Mouse (Mus musculus) heart, embryonic 15.5 days (tissue): ENCODE data around the gene Dlx2. TPM values are rescaled to one million over a fixed set of nuclear protein-coding genes. Genes with fewer than 3 reads are reported as not detected.

Experiments
- ATAC-seq: fragments of 200-750 bp; cut with Nextera tagmentation; replicated peaks from 2 replicates; pipeline ENCODE4 v1.8.0; 2017; ENCODE audit warnings: low read depth, moderate TSS enrichment; ENCODE audit not compliant: insufficient number of reproducible peaks, insufficient read depth, low FRiP score
- H3K27ac ChIP-seq: fragments of 300-500 bp; sonication (generic); 2 replicates; pipeline ENCODE4 v1.5.1; 2015; ENCODE audit warnings: mild to moderate bottlenecking, inconsistent platforms
- H3K27me3 ChIP-seq: fragments of 300-500 bp; sonication (generic); 2 replicates; pipeline ENCODE4 v1.6.1; 2015; ENCODE audit warnings: inconsistent platforms
- H3K36me3 ChIP-seq: fragments of 300-500 bp; sonication (generic); 2 replicates; pipeline ENCODE4 v1.6.1; 2015; ENCODE audit warnings: mild to moderate bottlenecking, inconsistent platforms
- H3K4me1 ChIP-seq: fragments of 300-500 bp; sonication (generic); replicated peaks from 2 replicates; pipeline ENCODE4 v1.6.1; 2015; ENCODE audit warnings: inconsistent platforms
- H3K4me2 ChIP-seq: fragments of 300-500 bp; sonication (generic); 2 replicates; pipeline ENCODE4 v1.6.1; 2015; ENCODE audit warnings: inconsistent platforms, mild to moderate bottlenecking, moderate library complexity
- H3K4me3 ChIP-seq: fragments of 300-500 bp; sonication (generic); 2 replicates; pipeline ENCODE4 v1.5.1; 2015; ENCODE audit warnings: mild to moderate bottlenecking, inconsistent platforms
- H3K9ac ChIP-seq: fragments of 300-500 bp; sonication (generic); 2 replicates; pipeline ENCODE4 v1.6.1; 2015; ENCODE audit warnings: mild to moderate bottlenecking, inconsistent platforms
- H3K9me3 ChIP-seq: fragments of 300-500 bp; sonication (generic); replicated peaks from 2 replicates; pipeline ENCODE4 v1.6.1; 2016; ENCODE audit warnings: inconsistent platforms
- WGBS: fragments of 180-500 bp; shearing (Covaris S2); methylation state at CpG from one replicate; pipeline ENCODE4 v1.1.7; 2015; ENCODE audit warnings: mixed read lengths; 5-methylcytosine and 5-hydroxymethylcytosine counted together
- polyA plus RNA-seq: library from polyadenylated mRNA; unstranded; fragments of >200 nt; fragmentation: Nextera tagmentation; extraction: Ambion mirVana; gene quantifications from 2 replicates; pipeline ENCODE4 v1.2.1, GENCODE M21; 2015

The Dlx2 gene
- 0.11 and 0.16 TPM in 2 replicates for polyA plus RNA-seq

GRCm38 (mm10) chr2:71546640-71547071 lies at the start of gene Dlx2:
Gene Dlx2 (minus strand): TSS chr2:71546754.
- Histone ChIP-seq H3K4me2 (peak within 1 kb of the TSS; percentile 86), H3K4me3 (peak within 1 kb of the TSS; percentile 52), H3K36me3 (no peaks in the 10 kb centered on the region), H3K9me3 (no peaks in the 10 kb centered on the region), H3K27ac (no peak within 1 kb of the TSS), H3K4me1 (peaks cover 34% of the 10 kb centered on the region), H3K9ac (no peak within 1 kb of the TSS), H3K27me3 (peaks cover 88% of the 10 kb centered on the region)
- peak; percentile 21; the same call in 1 of the 2 replicates for ATAC-seq
- under 1% methylated on average over 37 of the region's 37 CpGs for WGBS

- WGBS, result 61% methylated on average over 7 of the region's 7 CpGs
- no peak for ATAC-seq
Observed at GRCm38 (mm10) chr2:71594466-71594865, 47.9 kb upstream of the Dlx2 start.

GRCm38 (mm10) chr2:71589114-71589513 lies 42.6 kb upstream of the Dlx2 start:
- Histone ChIP-seq H3K4me3 (no peak overlapping the region), H3K27ac (no peak overlapping the region), H3K36me3 (no peaks in the 10 kb centered on the region), H3K4me2 (no peak overlapping the region), H3K27me3 (no peaks in the 10 kb centered on the region), H3K4me1 (no peaks in the 10 kb centered on the region), H3K9ac (no peak overlapping the region), H3K9me3 (no peaks in the 10 kb centered on the region)
- no peak for ATAC-seq
- WGBS, result 85% methylated on average over 9 of the region's 9 CpGs

More at GRCm38 (mm10) chr2:71594466-71594865, 47.9 kb upstream of the Dlx2 start:
- no peaks in the 10 kb centered on the region for H3K9me3 ChIP-seq
- H3K27me3 ChIP-seq, result peaks cover 5% of the 10 kb centered on the region; the same call in 1 of the 2 replicates
- H3K4me1 ChIP-seq, result no peaks in the 10 kb centered on the region
- no peak overlapping the region for H3K27ac ChIP-seq
- no peak overlapping the region for H3K4me2 ChIP-seq
- H3K36me3 ChIP-seq, result no peaks in the 10 kb centered on the region
- no peak overlapping the region for H3K4me3 ChIP-seq
- no peak overlapping the region for H3K9ac ChIP-seq

GRCm38 (mm10) chr2:71581488-71581887 lies 34.9 kb upstream of the Dlx2 start:
- no peak overlapping the region for H3K9ac ChIP-seq
- no peaks in the 10 kb centered on the region for H3K9me3 ChIP-seq
- no peak overlapping the region for H3K27ac ChIP-seq
- ATAC-seq, result no peak
- 0 out of 2 replicates have a peak, but pooled peaks cover 2% of the 10 kb centered on the region for H3K27me3 ChIP-seq
- H3K36me3 ChIP-seq, result no peaks in the 10 kb centered on the region
- peak overlapping the region; percentile 94 for H3K4me2 ChIP-seq
- 71% methylated on average over 5 of the region's 5 CpGs for WGBS
- H3K4me3 ChIP-seq, result peak overlapping the region; percentile 65
- peaks cover 9% of the 10 kb centered on the region for H3K4me1 ChIP-seq

GRCm38 (mm10) chr2:71580632-71581466 lies 34.3 kb upstream of the Dlx2 start:
- Histone ChIP-seq H3K9me3 (no peaks in the 10 kb centered on the region), H3K4me3 (peak overlapping the region; percentile 65), H3K9ac (peak overlapping the region; percentile 63), H3K4me1 (peaks cover 9% of the 10 kb centered on the region), H3K4me2 (peak overlapping the region; percentile 94), H3K27ac (no peak overlapping the region), H3K36me3 (no peaks in the 10 kb centered on the region), H3K27me3 (0 out of 2 replicates have a peak, but pooled peaks cover 2% of the 10 kb centered on the region)
- peak; percentile 83 for ATAC-seq
- 8% methylated on average over 50 of the region's 50 CpGs for WGBS

GRCm38 (mm10) chr2:71577059-71577458 lies 30.5 kb upstream of the Dlx2 start:
- Histone ChIP-seq H3K27ac (no peak overlapping the region), H3K4me3 (no peak overlapping the region), H3K9ac (no peak overlapping the region), H3K36me3 (no peaks in the 10 kb centered on the region), H3K27me3 (no peaks in the 10 kb centered on the region), H3K4me1 (peaks cover 4% of the 10 kb centered on the region; the same call in 1 of the 2 replicates), H3K9me3 (no peaks in the 10 kb centered on the region), H3K4me2 (no peak overlapping the region)
- WGBS, result 81% methylated on average over 2 of the region's 2 CpGs
- no peak for ATAC-seq

GRCm38 (mm10) chr2:71573736-71574135 lies 27.2 kb upstream of the Dlx2 start:
- Histone ChIP-seq H3K27me3 (no peaks in the 10 kb centered on the region), H3K9ac (no peak overlapping the region), H3K4me2 (no peak overlapping the region), H3K4me1 (no peaks in the 10 kb centered on the region), H3K27ac (no peak overlapping the region), H3K9me3 (no peaks in the 10 kb centered on the region), H3K4me3 (no peak overlapping the region), H3K36me3 (no peaks in the 10 kb centered on the region)
- ATAC-seq, result no peak
- 49% methylated on average over 4 of the region's 4 CpGs for WGBS

- no peak for ATAC-seq
- H3K9me3 ChIP-seq, result no peaks in the 10 kb centered on the region
- 69% methylated on average over 9 of the region's 9 CpGs for WGBS
- no peak overlapping the region for H3K4me2 ChIP-seq
- H3K27ac ChIP-seq, result no peak overlapping the region
- H3K36me3 ChIP-seq, result no peaks in the 10 kb centered on the region
- no peaks in the 10 kb centered on the region for H3K4me1 ChIP-seq
- H3K27me3 ChIP-seq, result no peaks in the 10 kb centered on the region
- no peak overlapping the region for H3K9ac ChIP-seq
- H3K4me3 ChIP-seq, result no peak overlapping the region
Observed at GRCm38 (mm10) chr2:71566466-71566865, 19.9 kb upstream of the Dlx2 start.

GRCm38 (mm10) chr2:71556071-71556470 lies 9.5 kb upstream of the Dlx2 start:
- Histone ChIP-seq H3K4me1 (0 out of 2 replicates have a peak, but pooled peaks cover 2% of the 10 kb centered on the region), H3K4me3 (no peak overlapping the region), H3K9me3 (no peaks in the 10 kb centered on the region; the same call in 1 of the 2 replicates), H3K9ac (no peak overlapping the region), H3K36me3 (no peaks in the 10 kb centered on the region), H3K27me3 (peaks cover 33% of the 10 kb centered on the region), H3K27ac (no peak overlapping the region), H3K4me2 (no peak overlapping the region)
- 68% methylated on average over 5 of the region's 5 CpGs for WGBS
- no peak for ATAC-seq

GRCm38 (mm10) chr2:71551704-71552103 lies 5.2 kb upstream of the Dlx2 start:
- Histone ChIP-seq H3K4me3 (peak overlapping the region; percentile 17), H3K9me3 (no peaks in the 10 kb centered on the region), H3K27ac (no peak overlapping the region), H3K36me3 (no peaks in the 10 kb centered on the region), H3K4me2 (peak overlapping the region; percentile 49), H3K9ac (no peak overlapping the region), H3K4me1 (peaks cover 6% of the 10 kb centered on the region), H3K27me3 (peaks cover 71% of the 10 kb centered on the region)
- ATAC-seq, result no peak
- 1% methylated on average over 18 of the region's 18 CpGs for WGBS

- Histone ChIP-seq H3K9ac (no peak overlapping the region), H3K4me3 (no peak overlapping the region), H3K27ac (no peak overlapping the region), H3K27me3 (peaks cover 84% of the 10 kb centered on the region), H3K36me3 (no peaks in the 10 kb centered on the region), H3K4me2 (no peak overlapping the region), H3K4me1 (peaks cover 19% of the 10 kb centered on the region), H3K9me3 (no peaks in the 10 kb centered on the region)
- 25% methylated on average over 3 of the region's 3 CpGs for WGBS
- ATAC-seq, result no peak
Observed at GRCm38 (mm10) chr2:71550330-71550729, 3.8 kb upstream of the Dlx2 start.
